Mouse (Mus musculus) myocyte (in vitro differentiated cells): ENCODE measurements at regions not wholly inside any gene's neighbourhood (a gene's known extent, or its start where the extent isn't known, plus 50 kb on each side); places are given as distances from the start of the nearest gene placed in this dataset.

Experiments used
- E2F4 ChIP-seq: IDR thresholded peaks from one replicate; pipeline ENCODE4 v1.6.1; 2011; ENCODE audit warnings: mild to moderate bottlenecking, control low read depth, moderate library complexity; ENCODE audit not compliant: insufficient read depth
- MAX ChIP-seq: IDR thresholded peaks from one replicate; pipeline ENCODE4 v1.6.1; 2011; ENCODE audit warnings: low read depth, mild to moderate bottlenecking, control low read depth
- MYOD1 ChIP-seq, 3 experiments: IDR thresholded peaks; one replicate each; pipeline ENCODE4 v1.6.1; 2011; ENCODE audit warnings: control low read depth in 2 of 3, low read depth in 2 of 3, mild to moderate bottlenecking in 2 of 3, moderate library complexity in 1 of 3; ENCODE audit not compliant: insufficient read length in 2 of 3, control insufficient read depth in 1 of 3
- MYOG ChIP-seq, 3 experiments: IDR thresholded peaks; one replicate each; pipeline ENCODE4 v1.6.1; 2011; ENCODE audit warnings: control low read depth in 2 of 3, low read depth in 2 of 3, mild to moderate bottlenecking in 2 of 3; ENCODE audit not compliant: insufficient read length in 2 of 3, control insufficient read depth in 1 of 3, insufficient read depth in 1 of 3
- POLR2A ChIP-seq: IDR thresholded peaks from one replicate; pipeline ENCODE4 v1.6.1; 2011; ENCODE audit warnings: low read depth, mild to moderate bottlenecking, control low read depth, moderate library complexity; ENCODE audit not compliant: insufficient read length
- POLR2AphosphoS2 ChIP-seq: IDR thresholded peaks from one replicate; pipeline ENCODE4 v1.6.1; 2011; ENCODE audit warnings: low read depth, control low read depth; ENCODE audit not compliant: insufficient read length
- REST ChIP-seq: IDR thresholded peaks from one replicate; pipeline ENCODE4 v1.6.1; 2011; ENCODE audit warnings: mild to moderate bottlenecking, control low read depth, moderate library complexity; ENCODE audit not compliant: insufficient read depth, insufficient read length
- SRF ChIP-seq: IDR thresholded peaks from one replicate; pipeline ENCODE4 v1.6.1; 2011; ENCODE audit warnings: low read depth; ENCODE audit not compliant: control insufficient read depth, insufficient read length
- TCF12 ChIP-seq: IDR thresholded peaks from one replicate; pipeline ENCODE4 v1.6.1; 2011; ENCODE audit warnings: mild to moderate bottlenecking, control low read depth; ENCODE audit not compliant: poor library complexity, insufficient read depth, severe bottlenecking
- TCF3 ChIP-seq: IDR thresholded peaks from one replicate; pipeline ENCODE4 v1.6.1; 2011; ENCODE audit warnings: low read depth, control low read depth; ENCODE audit not compliant: insufficient read length
- USF1 ChIP-seq: IDR thresholded peaks from one replicate; pipeline ENCODE4 v1.6.1; 2011; ENCODE audit warnings: low read depth, mild to moderate bottlenecking, control low read depth, moderate library complexity

- TF ChIP-seq USF1 (no peak), E2F4 (no peak), TCF12 (no peak), SRF (no peak), POLR2A (no peak), TCF3 (no peak), REST (no peak), MAX (no peak), POLR2AphosphoS2 (no peak), MYOG (IDR thresholded peaks at IDR 0.05; ENCODE audit: control insufficient read depth in 1 of 3, insufficient read depth in 1 of 3, insufficient read length in 2 of 3, low read depth in 2 of 3) (no peak), MYOD1 (IDR thresholded peaks at IDR 0.05; ENCODE audit: control insufficient read depth in 1 of 3, insufficient read length in 2 of 3, low read depth in 2 of 3) (no peak)
These were observed 156.0 kb downstream of the Sec61b start for GRCm38 (mm10) chr4:47630427-47630826.
